11 mouse cellular contexts compared by ENCODE assay signal in the genomic region with DNA sequence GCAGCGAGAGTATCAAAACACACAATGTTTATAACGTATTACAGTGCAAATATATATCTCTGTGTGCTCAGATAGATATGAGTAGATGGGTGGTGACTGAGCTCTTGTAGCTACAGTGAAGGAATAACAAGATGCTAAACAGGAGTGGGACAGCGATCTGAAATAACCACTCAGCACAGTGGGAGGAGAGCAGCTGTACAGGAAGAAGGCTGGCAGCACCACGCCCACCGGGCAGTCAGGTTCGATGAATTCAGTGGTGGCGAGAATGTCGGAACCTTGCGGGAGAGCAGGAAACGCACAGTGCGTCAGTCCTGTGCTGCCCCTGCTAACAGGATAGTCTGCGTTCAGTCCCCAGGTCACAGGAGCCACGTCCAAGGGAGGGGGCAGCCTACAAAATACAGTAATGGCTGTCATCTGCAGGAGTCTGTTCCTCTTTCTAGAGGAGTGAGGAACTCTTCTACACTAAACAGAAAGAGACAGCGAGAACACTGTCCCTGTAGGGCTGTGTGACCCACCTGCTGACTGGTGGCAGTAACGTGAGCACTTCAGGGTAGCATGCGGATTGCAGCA. TPM values are rescaled to one million over a fixed set of nuclear protein-coding genes. Genes with fewer than 3 reads are reported as not detected.
DNase-seq lines count a peak whose midpoint lies in the region; ATAC-seq and TF ChIP-seq lines count a peak whose summit lies in the region.
"Had no signal": no experiment of that assay in that cellular context is flagged by ENCODE, and none has a peak within 500 bp of the region (broad histone marks: within the 10 kb centered on the region; RNA-seq: fewer than 3 reads in every experiment).

No protein-coding gene starts in this region.

- H3K4me2 ChIP-seq in heart, embryonic 12.5 days = no peak overlapping the region
- no peak overlapping the region for H3K4me2 ChIP-seq in liver, embryonic 16.5 days (ENCODE audit: low read depth, low read length)
- H3K4me2 ChIP-seq: limb, embryonic 12.5 days had no signal

- no peak overlapping the region for H3K4me3 ChIP-seq in heart, adult 2 months
- no peak overlapping the region for H3K4me3 ChIP-seq in heart, embryonic 12.5 days
- no peak overlapping the region; the same call in 1 of the 2 replicates for H3K4me3 ChIP-seq in liver, embryonic 16.5 days (ENCODE audit: low read depth, low read length)
- H3K4me3 ChIP-seq: hindbrain, embryonic 10.5 days; limb, embryonic 12.5 days had no signal

- peak; percentile 32 to 40 for DNase-seq in heart, adult 2 months
- peak; percentile 36 for DNase-seq in ZHBTc4 (ENCODE audit: low read depth, low spot score)
- peak; percentile 32 to 50 for DNase-seq in spleen, postnatal 36 days (ENCODE audit: low spot score in 2 of 2)
- DNase-seq in gastrocnemius, postnatal 25 days = no peak
- DNase-seq in cerebellum, postnatal 10 days = no peak
- no peak for DNase-seq in layer of hippocampus, postnatal 25 days (ENCODE audit: extremely low spot score in 1 of 2, low spot score in 1 of 2)

- no peak for ATAC-seq in heart, embryonic 12.5 days (ENCODE audit: insufficient number of reproducible peaks, low FRiP score)
- 0 out of 2 replicates have a peak, but pooled peaks have one; percentile 11 for ATAC-seq in liver, embryonic 16.5 days (ENCODE audit: low read depth)
- ATAC-seq: forebrain, embryonic 14.5 days had no signal

- no peak for TF ChIP-seq EP300 in heart, adult 2 months (IDR thresholded peaks at IDR 0.05; ENCODE audit: insufficient read depth, low read depth, low read length)

- no peak overlapping the region for H3K27ac ChIP-seq in heart, adult 2 months
- H3K27ac ChIP-seq in heart, embryonic 12.5 days (ENCODE audit: poor library complexity, severe bottlenecking) = no peak overlapping the region
- no peak overlapping the region for H3K27ac ChIP-seq in liver, embryonic 16.5 days (ENCODE audit: low read length)
- H3K27ac ChIP-seq: hindbrain, embryonic 10.5 days; limb, embryonic 12.5 days had no signal

- no peaks in the 10 kb centered on the region for H3K79me2 ChIP-seq in heart, adult 2 months (replicated peaks; ENCODE audit: control insufficient read depth, insufficient read depth, low read length)

- TF ChIP-seq CTCF in heart, adult 2 months (IDR thresholded peaks at IDR 0.05) = no peak

- intact Hi-C loops in heart, adult 2 months (cut with DNase I) = no loop called here

- no peak overlapping the region for H3K9ac ChIP-seq in heart, adult 2 months (ENCODE audit: low read depth, low read length)
- no peak overlapping the region for H3K9ac ChIP-seq in heart, embryonic 12.5 days
- H3K9ac ChIP-seq in liver, embryonic 16.5 days (ENCODE audit: low read depth, low read length) = no peak overlapping the region
- H3K9ac ChIP-seq: limb, embryonic 12.5 days had no signal

- no peaks in the 10 kb centered on the region for H3K4me1 ChIP-seq in heart, adult 2 months (ENCODE audit: control insufficient read depth, insufficient read depth, low read length)
- H3K4me1 ChIP-seq in heart, embryonic 12.5 days (replicated peaks) = no peaks in the 10 kb centered on the region
- no peaks in the 10 kb centered on the region for H3K4me1 ChIP-seq in liver, embryonic 16.5 days (ENCODE audit: control insufficient read depth, low read depth, low read length)
- H3K4me1 ChIP-seq: hindbrain, embryonic 10.5 days; limb, embryonic 12.5 days had no signal

- TF ChIP-seq POLR2A in heart, adult 2 months (IDR thresholded peaks at IDR 0.05; ENCODE audit: insufficient read depth, low read depth, low read length) = no peak

- WGBS in heart, adult 2 months = 81% methylated on average over 16 of the region's 16 CpGs
- 78% methylated on average over 16 of the region's 16 CpGs for WGBS in heart, embryonic 12.5 days
- 49% methylated on average over 16 of the region's 16 CpGs for WGBS in liver, embryonic 16.5 days (ENCODE audit: insufficient replicate concordance)

- no peaks in the 10 kb centered on the region for H3K36me3 ChIP-seq in heart, adult 2 months (ENCODE audit: control insufficient read depth, insufficient read depth, low read length)
- H3K36me3 ChIP-seq in heart, embryonic 12.5 days = peaks cover 46% of the 10 kb centered on the region
- H3K36me3 ChIP-seq in liver, embryonic 16.5 days (ENCODE audit: control insufficient read depth, insufficient read depth) = no peaks in the 10 kb centered on the region

- H3K27me3 ChIP-seq in heart, adult 2 months (ENCODE audit: control insufficient read depth, insufficient read depth, low read length) = no peaks in the 10 kb centered on the region
- no peaks in the 10 kb centered on the region for H3K27me3 ChIP-seq in heart, embryonic 12.5 days (replicated peaks)
- H3K27me3 ChIP-seq in liver, embryonic 16.5 days (ENCODE audit: control insufficient read depth, insufficient read depth, low read depth, low read length) = no peaks in the 10 kb centered on the region
- H3K27me3 ChIP-seq: limb, embryonic 12.5 days had no signal

- no peaks in the 10 kb centered on the region for H3K9me3 ChIP-seq in heart, embryonic 12.5 days (replicated peaks)
- H3K9me3 ChIP-seq in liver, embryonic 16.5 days (replicated peaks; ENCODE audit: control insufficient read depth, low read length) = no peaks in the 10 kb centered on the region
- H3K9me3 ChIP-seq: hindbrain, embryonic 10.5 days; limb, embryonic 12.5 days had no signal

RNA-seq across cellular contexts. Expression of a gene that starts 32.3 kb away (rescaled TPM):
- 100 to 1,000 TPM; 102 to 117 TPM for total RNA-seq in heart, adult 2 months (2021)
- polyA plus RNA-seq in heart, adult 2 months (2012; rRNA removed) = 85.7 and 91.1 TPM in 2 replicates
- 72.8 and 75.2 TPM in 2 replicates for polyA plus RNA-seq in heart, embryonic 12.5 days (2016; fragmentation: Nextera tagmentation; extraction: Ambion mirVana)
- polyA plus RNA-seq in liver, embryonic 16.5 days (2015; fragmentation: Nextera tagmentation; extraction: Ambion mirVana) = 1.0 and 1.1 TPM in 2 replicates
- 10 to 100 TPM; 31.9 to 34.9 TPM for total RNA-seq in gastrocnemius, postnatal 25 days (2021)
- 100 to 1,000 TPM; 214 to 291 TPM for total RNA-seq in layer of hippocampus, postnatal 25 days (2021)

RNA-seq across cellular contexts. Expression of a gene that starts 38.0 kb away (rescaled TPM):
- total RNA-seq in heart, adult 2 months (2021) = 10 to 100 TPM; 40.0 to 41.3 TPM
- polyA plus RNA-seq in heart, adult 2 months (2012; rRNA removed) = 33.3 and 48.8 TPM in 2 replicates
- polyA plus RNA-seq in heart, embryonic 12.5 days (2016; fragmentation: Nextera tagmentation; extraction: Ambion mirVana) = 54.6 and 56.2 TPM in 2 replicates
- 13.8 and 15.7 TPM in 2 replicates for polyA plus RNA-seq in liver, embryonic 16.5 days (2015; fragmentation: Nextera tagmentation; extraction: Ambion mirVana)
- 10 to 100 TPM; 22.8 to 23.2 TPM for total RNA-seq in gastrocnemius, postnatal 25 days (2021)
- total RNA-seq in layer of hippocampus, postnatal 25 days (2021) = 100 to 1,000 TPM in 1 of 2 experiments, 10 to 100 TPM in 1; 89.5 to 108 TPM

Comparison
In these comparisons a context has a peak if more than half of its experiments do, and no peak if none do; other contexts are left out.
1. DNase-seq: peak in heart, adult 2 months (2 of 2), ZHBTc4 (single experiment) and spleen, postnatal 36 days (2 of 2); none in gastrocnemius, postnatal 25 days (single experiment), cerebellum, postnatal 10 days (0 of 2) and layer of hippocampus, postnatal 25 days (0 of 2).